Mouse (Mus musculus) left cerebral cortex, postnatal 36 days (tissue): ENCODE results near the gene A230050P20Rik. TPM values are rescaled to one million over a fixed set of nuclear protein-coding genes. Genes with fewer than 3 reads are reported as not detected.
"Not testable (repeated sequence)": the region's sequence is repeated elsewhere in the genome, so short reads cannot be mapped to it uniquely, and the experiment has no call there.

Experiments used
- DNase-seq, 2 experiments: peaks; one replicate each; pipeline ENCODE4 v3.0.0; 2021 to 2022; ENCODE audit warnings: low spot score in 2 of 2, mixed read lengths in 1 of 2
- intact Hi-C: fragments of 180-260 bp; cut with DNase I; formaldehyde crosslinking; loops from one replicate; pipeline ENCODE4 v1.15.1; 2025
- total RNA-seq, 2 experiments: library from RNA; stranded (reverse); gene quantifications; 2 replicates each; pipeline ENCODE4 v1.2.3; 2021

A230050P20Rik gene
- total RNA-seq: 10 to 100 TPM; 65.7 to 90.2 TPM

DNA sequence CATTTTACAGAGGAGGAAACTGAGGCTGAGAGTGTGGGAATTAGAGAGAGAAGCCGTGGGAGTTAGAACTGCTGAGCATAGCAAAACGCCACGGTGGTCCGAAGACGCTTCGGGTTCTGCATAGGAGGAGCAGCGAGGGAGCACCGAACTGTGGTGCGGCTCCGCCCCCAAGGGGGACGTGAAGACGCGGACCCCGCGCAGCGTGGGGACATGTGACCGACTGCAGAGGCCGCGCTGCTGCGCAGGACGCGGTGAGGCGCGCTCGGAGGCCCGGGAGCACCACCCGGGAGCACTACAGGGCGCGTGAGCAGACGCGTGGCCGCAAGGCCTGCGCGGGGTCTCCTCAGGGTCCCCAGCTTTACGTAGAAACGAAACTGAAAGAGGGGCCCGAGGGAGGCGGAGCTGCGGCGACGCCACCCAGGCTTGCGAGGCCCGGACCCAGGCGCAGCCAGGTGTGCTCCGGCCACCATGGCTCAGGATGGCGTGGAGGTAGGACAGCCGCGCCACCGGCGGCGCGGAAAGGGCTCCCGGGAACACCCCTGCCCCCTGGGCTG, at the start of gene A230050P20Rik:
A230050P20Rik (plus strand) TSS at position 195 of the 554 bp plus-strand sequence.
- peak; percentile 82 to 84 for DNase-seq
- intact Hi-C loops: no loop called here

DNA sequence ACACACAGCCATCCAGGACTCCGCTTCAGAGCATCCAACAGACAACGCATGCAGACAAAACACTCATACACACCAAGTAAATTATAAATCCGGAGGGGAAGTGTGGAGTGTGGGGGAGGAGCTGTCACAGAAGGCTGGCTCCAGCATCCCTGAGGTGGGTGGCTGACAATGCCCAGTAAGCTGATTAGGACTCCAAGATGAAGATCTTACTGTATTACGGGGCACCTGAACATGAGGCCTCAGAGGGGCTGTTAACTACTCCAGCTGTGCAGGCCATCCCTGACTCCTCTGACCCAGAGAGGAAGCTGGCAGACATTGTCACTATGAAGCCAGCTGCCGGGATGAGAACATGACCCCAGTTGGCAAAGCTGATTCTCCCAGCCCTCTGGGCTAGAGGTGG, 48.4 kb upstream of the A230050P20Rik start:
- intact Hi-C loops: no loop called here
- no peak for DNase-seq

DNA sequence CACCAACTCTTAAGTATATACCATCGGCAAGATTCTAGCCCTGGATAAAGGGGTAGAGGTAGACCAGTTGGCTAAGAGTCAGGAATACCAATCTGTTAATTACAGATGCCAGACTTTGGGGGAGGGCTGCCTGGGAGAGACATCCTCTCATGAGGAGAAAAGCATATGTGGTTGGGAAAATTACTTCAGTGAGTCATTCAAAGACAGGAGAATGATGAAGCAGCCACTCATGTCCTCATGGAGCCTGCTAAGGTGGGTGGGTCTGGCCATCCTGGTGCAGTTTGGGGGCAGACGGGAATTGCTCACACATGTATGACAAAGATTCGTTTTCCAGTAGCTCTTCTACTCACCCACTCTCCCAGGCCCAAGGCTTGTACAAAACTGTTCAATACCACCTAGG, 45.6 kb upstream of the A230050P20Rik start:
- intact Hi-C loops: no loop called here
- peak; percentile 24 to 30 for DNase-seq

DNA sequence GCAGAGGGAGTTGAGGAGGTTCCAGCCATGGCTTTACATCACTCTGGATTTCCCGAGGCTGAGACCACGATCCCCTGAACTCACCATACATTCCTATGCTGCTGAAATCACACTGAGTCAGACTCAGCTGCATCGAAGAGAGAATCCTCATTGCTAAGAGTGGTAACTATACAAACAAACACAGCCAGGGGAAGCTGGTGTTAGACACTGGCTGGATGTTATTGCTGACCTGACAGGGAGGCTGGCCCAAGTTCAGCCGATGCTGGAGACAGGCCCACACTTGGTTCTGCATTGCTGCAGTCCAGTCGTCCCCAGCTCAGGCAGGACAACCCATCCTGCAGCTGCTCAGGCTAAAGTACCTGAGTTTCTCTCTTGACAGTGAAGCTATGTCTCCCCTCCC, 42.7 kb upstream of the A230050P20Rik start:
- intact Hi-C loops: no loop called here
- no peak for DNase-seq

DNA sequence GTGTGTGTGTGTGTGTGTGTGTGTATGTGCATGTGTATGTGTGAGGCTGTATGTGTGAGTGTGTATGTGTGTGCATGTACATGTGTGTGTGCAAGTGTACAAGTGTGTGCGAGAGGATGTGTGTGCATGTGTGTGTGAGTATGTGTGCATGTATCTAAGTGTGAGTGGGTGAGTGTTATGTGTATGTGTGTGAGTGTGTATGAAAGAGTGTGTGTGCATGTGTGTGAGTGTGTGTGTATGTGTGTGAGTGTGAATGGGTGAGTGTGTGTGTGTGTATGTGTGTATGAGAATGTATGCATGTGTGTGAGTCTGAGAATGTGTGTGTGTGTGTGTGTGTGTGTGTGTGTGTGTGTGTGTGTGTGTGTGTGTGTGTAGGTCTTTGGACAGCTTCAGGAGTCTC, 40.3 kb upstream of the A230050P20Rik start:
- DNase-seq: no peak
- intact Hi-C loops: no loop called here

DNA sequence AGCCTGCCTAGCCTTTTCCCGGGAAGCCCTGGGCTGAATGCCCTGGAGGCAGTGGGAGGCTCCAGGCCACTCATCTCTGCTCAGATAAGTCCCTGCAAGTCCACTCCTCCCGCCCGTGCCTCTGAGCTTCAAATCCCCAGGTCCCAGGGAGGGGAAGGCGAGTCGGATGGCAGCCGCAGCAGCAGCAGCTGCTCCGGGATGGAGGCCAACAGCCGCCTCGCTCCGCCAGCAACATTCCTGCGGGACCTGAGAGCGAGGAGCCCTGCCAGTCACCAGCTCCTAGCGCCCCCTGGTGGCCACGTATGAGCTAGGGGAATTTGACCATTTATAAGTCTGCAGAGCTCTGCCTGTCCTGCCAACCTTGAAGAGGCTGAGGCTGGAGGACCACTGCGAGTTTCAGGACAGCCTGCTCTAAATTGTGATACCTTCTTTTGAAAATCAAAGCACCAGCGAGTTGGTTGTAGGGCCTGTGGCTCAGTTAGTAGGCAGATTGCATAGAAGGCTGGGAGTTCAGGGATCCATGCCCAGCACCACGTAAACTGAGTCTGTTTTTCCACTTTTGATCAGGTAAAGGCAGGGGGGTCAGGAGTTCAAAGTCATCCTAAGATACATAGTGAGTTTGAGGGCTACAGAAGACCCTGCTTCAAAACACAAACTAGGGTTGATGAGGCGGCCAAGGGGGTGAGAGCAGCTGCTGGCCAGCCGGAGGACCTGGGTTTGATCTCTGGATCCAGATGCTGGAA, 37.4 kb upstream of the A230050P20Rik start:
- intact Hi-C loops: loop anchor here (2.0 to 5.0 kb wide), 2 partner anchors 90 to 169 kb away; no protein-coding TSS in a partner anchor
- DNase-seq: peak; percentile 92 to 93

DNA sequence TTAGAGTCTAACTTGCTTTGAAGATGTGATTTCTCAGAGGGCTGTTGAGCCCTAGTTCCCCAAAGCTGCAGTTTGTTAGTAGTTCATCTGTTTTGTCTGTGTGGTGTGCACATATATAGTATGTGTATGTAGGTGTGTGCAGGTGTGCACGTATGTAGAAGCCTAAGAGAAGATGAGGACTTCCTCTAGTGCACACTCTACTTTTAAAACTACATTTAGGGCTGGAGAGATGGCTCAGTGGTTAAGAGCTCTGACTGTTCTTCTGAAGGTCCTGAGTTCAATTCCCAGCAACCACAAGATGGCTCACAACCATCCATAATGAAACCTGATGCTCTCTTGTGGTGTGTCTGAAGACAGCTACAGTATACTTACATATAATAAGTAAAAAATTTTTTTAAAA, 33.6 kb upstream of the A230050P20Rik start:
- DNase-seq: no peak
- intact Hi-C loops: loop anchor here (5.0 kb wide), 1 partner anchor 173 kb away; no protein-coding TSS in a partner anchor

DNA sequence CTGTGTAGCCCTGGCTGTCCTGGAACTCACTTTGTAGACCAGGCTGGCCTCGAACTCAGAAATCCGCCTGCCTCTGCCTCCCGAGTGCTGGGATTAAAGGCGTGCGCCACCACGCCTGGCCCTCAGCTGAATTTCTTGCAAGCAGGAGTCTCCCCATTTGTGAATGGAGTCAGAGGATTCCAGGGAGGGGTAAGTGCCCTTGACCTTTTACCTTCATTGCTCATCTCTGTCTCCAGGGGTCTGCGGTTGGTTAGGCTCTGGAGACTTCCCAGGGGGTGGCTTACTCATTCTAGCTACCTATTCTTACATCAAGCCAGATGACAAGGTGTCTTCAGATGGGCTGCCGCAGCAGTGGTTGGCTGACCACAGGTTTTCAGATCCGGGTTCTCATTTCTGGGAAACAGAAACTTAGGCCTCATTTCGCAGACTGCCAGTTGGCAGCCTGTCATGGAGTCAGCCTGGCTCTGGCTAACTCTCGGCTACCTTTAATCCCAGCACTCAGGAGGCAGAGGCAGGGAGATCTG, 32.9 kb upstream of the A230050P20Rik start:
- DNase-seq, intact Hi-C loops: not testable (repeated sequence)

DNA sequence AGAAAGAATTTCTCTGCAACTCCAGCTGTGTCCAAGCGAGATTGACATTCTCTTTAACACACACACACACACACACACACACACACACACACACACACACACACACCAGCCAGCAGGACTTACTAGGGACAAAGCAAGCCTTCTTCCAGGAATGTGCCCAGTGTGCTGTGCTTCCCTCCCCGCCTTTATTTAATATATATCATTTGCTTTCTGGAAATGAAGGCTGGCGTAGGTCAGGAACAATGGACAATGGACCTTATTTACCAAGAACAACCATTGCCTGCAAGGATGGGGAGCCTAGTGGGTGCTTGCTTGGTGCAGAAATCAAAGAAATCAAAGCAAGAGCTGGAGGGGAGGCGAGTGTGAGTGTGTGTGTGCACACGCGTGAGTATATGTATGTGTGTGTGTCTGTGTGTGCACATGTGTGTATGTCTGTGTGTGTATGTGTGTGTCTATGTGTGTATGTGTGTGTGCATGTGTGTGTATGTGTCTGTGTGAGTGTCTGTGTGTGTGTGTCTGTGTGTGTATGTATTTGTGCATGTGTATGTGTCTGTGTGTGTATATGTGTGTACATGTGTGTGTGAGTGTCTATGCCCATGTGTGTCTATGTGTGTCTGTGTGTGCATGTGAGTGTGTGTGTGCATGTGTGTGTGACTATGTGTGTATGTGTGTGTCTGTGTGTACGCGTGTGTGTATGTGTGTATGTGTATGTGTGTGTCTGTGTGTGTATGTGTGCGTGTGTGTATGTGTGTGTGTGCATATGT, 31.1 kb upstream of the A230050P20Rik start:
- DNase-seq: no peak
- intact Hi-C loops: no loop called here

DNA sequence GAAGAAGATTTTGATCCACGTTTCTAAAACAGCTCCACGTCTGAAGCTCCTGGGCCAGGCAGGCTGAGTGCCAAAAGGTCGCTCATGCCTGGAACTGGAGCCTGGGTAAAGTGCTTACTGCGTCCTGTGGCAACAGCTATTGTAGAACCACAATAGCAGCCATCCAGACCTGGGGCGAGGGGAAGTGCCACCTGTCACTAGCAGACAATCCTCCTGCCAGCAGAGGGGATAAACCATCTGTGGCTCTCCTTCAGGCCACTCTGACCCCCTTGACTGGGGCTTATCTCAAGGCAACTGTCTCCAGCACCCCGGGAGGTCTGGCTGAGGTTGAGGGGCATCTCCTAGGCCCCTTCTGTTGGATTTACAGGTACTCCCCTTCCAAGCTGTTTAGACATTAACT, 29.5 kb upstream of the A230050P20Rik start:
- intact Hi-C loops: no loop called here
- DNase-seq: no peak

DNA sequence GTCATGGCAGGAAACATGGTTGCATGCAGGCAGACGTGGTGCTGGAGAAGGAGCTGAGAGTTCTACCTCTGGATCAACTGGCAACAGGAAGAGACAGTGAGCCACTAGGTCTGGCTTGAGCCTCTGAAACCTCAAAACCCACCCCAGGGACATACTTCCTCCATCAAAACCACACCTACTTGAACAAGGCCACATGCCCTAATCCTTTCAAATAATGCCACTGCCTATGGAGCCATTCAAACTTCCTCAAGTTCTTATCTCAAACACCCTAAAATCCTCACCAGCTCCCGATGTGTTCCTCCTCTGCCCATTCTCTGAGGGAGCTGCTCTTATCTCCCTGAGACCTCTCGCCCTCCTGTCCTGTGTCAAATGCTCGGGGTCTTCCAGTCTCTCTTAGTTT, 26.2 kb upstream of the A230050P20Rik start:
- intact Hi-C loops: no loop called here

DNA sequence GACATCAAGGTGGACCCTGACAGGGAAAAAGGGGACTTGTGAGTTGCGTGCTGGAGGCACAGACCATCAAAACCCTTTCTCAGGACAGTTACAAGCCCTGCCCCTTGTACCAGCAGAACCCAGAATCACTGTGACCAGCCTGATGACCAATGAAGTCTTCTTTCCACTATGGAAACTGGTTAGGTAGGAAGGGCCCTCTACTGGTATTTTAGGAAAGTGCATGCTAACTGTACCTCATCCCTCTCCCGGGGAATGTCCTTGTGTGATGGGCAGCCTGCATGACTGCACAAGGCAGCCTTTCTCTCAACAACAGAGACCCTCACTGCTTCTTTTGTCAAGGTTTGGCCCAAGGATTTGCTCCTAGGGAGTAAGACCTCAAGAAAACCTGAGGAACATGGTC, 25.8 kb upstream of the A230050P20Rik start:
- DNase-seq: no peak
- intact Hi-C loops: no loop called here

More for the DNA sequence above, 26.2 kb upstream of the A230050P20Rik start:
- no peak for DNase-seq

DNA sequence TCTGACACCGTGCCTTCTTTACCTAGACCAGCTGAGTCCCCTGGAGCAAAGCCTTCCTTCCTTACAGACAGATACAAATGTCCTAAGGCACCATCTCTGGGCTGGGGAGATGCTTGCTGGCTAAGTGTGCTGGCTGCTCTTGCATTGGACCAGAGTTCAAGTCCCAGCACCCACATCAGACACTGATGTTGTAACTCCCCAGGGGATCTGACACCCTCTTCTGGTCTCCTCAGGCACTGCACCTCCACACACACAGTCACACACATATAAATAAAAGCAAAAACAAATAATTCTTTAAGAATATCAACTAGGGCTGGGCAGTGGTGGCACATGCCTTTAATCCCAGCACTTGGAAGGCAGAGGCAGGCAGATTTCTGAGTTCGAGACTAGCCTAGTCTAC, 18.3 kb upstream of the A230050P20Rik start:
- no peak for DNase-seq
- intact Hi-C loops: no loop called here

DNA sequence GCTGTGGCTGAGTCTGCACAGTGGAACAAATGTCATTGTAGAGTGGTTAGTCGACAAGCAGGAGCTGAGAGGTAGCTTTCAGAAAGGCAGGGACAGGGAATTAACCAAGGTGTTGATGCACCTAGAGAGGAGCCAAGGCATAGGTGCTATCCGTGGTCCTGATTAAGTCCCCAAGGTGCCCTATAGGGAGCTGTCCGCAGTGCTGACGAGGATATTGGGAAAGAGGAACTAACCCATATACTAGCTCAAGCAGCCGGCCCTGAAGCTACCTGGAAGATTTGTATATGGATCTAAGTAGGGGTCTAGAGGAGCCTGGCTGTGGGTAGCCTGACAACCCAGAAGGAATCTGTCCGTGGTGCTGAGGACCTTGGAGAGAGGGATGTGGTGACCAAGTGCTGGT, 11.3 kb upstream of the A230050P20Rik start:
- intact Hi-C loops: no loop called here
- no peak for DNase-seq

DNA sequence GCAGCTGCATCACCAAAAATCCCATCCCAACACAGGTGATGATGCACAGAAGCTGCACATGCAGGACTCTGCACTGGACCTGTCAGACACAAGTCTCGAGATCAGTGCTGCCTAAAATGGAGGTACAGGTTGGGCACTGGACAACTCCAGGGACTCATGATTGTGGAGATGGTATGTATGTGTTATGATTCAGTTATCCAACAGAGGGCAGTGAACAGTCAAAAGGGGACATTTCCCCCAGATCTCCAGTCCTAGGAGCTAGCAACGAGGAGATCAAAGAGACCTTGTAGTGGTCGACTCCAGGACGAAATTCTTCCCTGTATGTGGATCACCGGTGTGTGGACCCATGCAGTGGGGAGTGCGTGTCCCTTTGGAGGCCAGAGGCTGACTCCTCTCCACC, 8.5 kb upstream of the A230050P20Rik start:
- no peak for DNase-seq
- intact Hi-C loops: no loop called here

DNA sequence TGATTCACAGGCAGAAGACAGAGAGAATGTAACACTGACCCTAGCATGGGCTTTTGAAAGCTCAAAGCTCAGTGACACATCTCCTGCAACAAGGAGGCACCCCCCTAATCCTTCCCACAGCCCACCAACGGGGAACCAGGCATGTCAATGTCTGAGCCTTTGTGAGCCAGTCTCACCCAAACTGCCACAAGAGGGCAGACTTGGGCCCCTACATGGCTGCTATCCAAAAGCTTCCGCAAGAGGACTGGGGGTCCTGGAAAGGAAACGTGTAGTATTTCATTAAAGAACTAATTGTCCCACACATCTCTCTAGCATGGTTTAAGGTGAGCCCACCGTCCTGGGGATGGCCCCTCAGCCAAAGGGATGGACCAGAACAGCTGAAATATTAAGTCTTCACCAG, 6.6 kb upstream of the A230050P20Rik start:
- no peak for DNase-seq
- intact Hi-C loops: no loop called here

DNA sequence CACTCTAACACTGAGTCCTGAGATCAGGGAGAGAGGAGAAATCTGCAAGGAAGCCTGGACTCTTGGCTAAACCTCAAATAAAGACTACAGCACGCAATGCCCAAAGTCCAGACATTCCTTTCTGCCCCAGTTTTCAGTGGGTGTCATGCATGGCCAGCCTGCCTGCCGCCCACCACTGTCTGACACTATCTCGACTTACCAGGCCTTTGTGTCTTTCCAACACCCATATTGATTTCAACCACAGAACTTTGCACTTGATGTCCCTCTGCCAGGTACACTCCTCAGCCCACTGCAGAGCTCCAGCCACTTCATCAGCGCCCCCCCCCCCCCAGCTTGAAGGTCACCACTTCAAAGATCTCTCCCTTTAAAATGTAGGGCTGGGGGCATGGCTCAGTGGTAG, 6.2 kb upstream of the A230050P20Rik start:
- DNase-seq: no peak
- intact Hi-C loops: no loop called here

DNA sequence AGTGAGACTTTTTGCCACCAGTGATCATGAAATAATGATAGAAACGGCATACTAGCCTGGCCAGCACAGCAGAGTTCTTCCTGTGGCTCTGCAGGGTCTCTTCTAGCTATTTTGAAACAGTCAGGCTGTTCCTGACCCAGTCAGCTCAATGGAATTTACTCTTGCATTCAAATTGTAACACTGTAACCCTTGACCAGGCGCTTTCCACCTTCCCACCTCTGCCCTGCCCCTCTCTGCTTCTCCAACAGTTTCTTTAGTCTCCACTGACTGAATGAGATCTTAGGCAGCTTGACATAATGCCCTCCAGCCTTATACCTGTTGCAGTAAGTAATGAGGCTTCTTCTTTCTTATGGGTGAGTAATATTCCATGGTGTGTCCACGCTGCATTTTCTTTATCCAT, 1.6 kb upstream of the A230050P20Rik start:
- intact Hi-C loops: no loop called here
- DNase-seq: no peak

DNA sequence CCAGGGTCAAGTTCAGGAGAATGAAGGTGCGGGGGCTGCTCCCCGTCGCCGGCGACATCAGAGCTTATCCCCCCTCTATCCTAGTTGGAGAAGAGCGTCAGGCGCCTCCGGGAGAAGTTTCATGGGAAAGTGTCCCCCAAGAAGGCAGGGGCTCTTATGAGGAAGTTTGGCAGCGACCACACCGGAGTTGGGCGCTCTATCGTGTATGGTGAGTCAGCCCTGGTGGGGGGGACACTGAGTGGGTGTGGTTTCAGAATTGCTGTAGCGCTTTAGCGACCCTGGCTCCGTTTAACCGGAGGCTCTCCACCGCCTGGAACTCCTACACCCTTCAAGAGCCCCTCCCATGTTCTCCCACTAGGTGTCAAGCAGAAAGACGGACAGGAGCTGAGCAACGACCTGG, 804 bp downstream of the A230050P20Rik start:
- DNase-seq: no peak
- intact Hi-C loops: no loop called here
